ENCODE assay signal across 19 mouse cellular contexts in genomic region chr14:60490886-60491285, GRCm38 (mm10).
"Had no signal": no experiment of that assay in that cellular context is flagged by ENCODE, and none has a peak within 500 bp of the region (broad histone marks: within the 10 kb centered on the region; RNA-seq: fewer than 3 reads in every experiment).

No protein-coding gene starts in this region.

- DNase-seq: liver, postnatal 0 days; lung, adult 2 months; lung, postnatal 14 days; lung, postnatal 36 days; right cerebral cortex, postnatal 14 days; thymus, adult 2 months; thymus, postnatal 25 days; thymus, postnatal 4 days had no signal

- H3K27ac ChIP-seq: liver, embryonic 15.5 days; lung, embryonic 15.5 days; macrophage; midbrain, embryonic 13.5 days; midbrain, embryonic 15.5 days; neural tube, embryonic 12.5 days; stomach, embryonic 15.5 days; stomach, postnatal 0 days had no signal

- H3K4me1 ChIP-seq: megakaryocyte, embryonic 14.5 days had no signal

- H3K4me3 ChIP-seq: liver, embryonic 15.5 days; lung, embryonic 15.5 days; megakaryocyte, embryonic 14.5 days; midbrain, embryonic 13.5 days; midbrain, embryonic 15.5 days; neural tube, embryonic 12.5 days; stomach, embryonic 15.5 days had no signal

- H3K27me3 ChIP-seq: midbrain, embryonic 15.5 days; neural tube, embryonic 12.5 days; stomach, embryonic 15.5 days had no signal

- ATAC-seq: liver, postnatal 0 days; lung, postnatal 0 days; midbrain, embryonic 13.5 days; midbrain, embryonic 15.5 days had no signal

- H3K4me2 ChIP-seq: liver, embryonic 15.5 days; lung, embryonic 15.5 days; midbrain, embryonic 11.5 days; midbrain, embryonic 13.5 days; midbrain, embryonic 15.5 days; neural tube, embryonic 12.5 days; stomach, embryonic 15.5 days had no signal

- H3K9ac ChIP-seq: liver, embryonic 15.5 days; liver, postnatal 0 days; lung, embryonic 15.5 days; midbrain, embryonic 13.5 days; midbrain, embryonic 15.5 days; neural tube, embryonic 12.5 days; stomach, embryonic 15.5 days had no signal

- H3K36me3 ChIP-seq: liver, embryonic 15.5 days; lung, embryonic 15.5 days; midbrain, embryonic 13.5 days; midbrain, embryonic 15.5 days; neural tube, embryonic 12.5 days; stomach, embryonic 15.5 days had no signal

- H3K9me3 ChIP-seq: liver, embryonic 15.5 days; lung, embryonic 15.5 days; midbrain, embryonic 13.5 days; midbrain, embryonic 15.5 days; neural tube, embryonic 12.5 days; stomach, embryonic 15.5 days had no signal
